Mouse (Mus musculus) kidney, postnatal 36 days (tissue): ENCODE measurements around the gene St14.
"Not testable (repeated sequence)": the region's sequence is repeated elsewhere in the genome, so short reads cannot be mapped to it uniquely, and the experiment has no call there.

Experiments
- DNase-seq, 2 experiments: peaks; one replicate each; pipeline ENCODE4 v3.0.0; 2021 to 2022; ENCODE audit warnings: mixed read lengths in 2 of 2

Gene St14

DNA sequence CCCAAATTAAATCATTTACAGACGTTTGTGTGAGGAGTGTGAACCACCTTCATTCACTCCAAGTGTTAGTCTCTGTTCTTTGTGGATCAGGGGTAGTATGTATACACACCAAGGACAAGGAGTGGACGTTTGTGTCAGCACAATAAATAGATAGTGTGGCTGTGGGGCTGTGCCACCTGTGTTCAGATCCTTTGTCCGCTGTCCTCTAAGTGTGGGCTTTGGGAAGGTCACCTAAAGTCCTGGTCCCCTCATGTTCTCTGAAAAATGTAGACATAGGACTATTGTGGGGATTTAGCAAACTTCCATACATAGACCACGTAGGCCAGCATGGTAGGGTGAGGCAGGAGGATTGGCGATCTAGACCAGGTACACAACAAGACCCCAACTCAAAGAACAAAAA, 46.1 kb downstream of the St14 start:
- no peak for DNase-seq

DNA sequence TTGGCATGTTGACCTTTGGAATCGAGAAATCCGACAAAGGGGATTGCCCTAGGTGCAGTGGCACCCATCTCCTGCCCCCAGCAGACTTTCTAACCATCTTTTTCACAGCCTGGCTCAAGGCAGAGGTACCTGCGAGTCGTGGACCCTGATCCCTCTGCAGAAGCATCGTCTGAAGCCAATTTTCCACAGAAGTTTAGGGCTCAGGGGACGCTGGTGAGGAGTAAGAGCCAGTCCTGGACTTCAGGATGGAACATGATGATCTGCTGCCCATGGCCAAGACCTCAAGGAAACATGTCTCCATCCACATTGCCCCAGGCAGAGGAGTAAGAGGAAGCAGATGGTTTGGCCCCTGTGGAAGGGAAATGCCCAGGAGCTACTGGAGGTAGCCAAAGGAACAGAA, 48.9 kb downstream of the St14 start:
- DNase-seq = no peak

- peak; percentile 65 to 90 for DNase-seq
Observed at GRCm38 (mm10) chr9:31082054-31082666, 49.5 kb downstream of the St14 start.

GRCm38 (mm10) chr9:31080726-31081125, 50.9 kb downstream of the St14 start:
- DNase-seq = no peak

DNA sequence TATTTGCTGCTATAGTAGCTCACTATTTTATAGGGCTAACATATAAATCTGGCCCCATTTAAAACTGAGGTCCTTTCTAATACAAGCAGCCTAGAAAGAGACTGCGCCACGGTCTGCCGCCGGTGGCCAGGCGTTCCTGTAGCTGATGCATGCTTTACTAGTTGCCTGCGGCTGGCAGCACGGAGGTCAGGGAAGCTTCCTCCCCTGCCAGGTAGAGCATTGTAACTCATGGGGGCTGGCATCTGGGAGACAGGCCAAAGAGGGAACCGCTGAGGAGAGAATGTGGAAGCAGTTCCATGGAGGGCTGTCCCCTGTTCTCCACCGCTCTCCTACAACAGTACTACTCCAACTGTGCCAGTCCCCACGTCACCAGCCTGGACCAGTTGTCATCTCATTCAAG, 56.8 kb downstream of the St14 start:
- no peak for DNase-seq

- DNase-seq = no peak
Observed at GRCm38 (mm10) chr9:31073797-31074196, 57.9 kb downstream of the St14 start.

DNA sequence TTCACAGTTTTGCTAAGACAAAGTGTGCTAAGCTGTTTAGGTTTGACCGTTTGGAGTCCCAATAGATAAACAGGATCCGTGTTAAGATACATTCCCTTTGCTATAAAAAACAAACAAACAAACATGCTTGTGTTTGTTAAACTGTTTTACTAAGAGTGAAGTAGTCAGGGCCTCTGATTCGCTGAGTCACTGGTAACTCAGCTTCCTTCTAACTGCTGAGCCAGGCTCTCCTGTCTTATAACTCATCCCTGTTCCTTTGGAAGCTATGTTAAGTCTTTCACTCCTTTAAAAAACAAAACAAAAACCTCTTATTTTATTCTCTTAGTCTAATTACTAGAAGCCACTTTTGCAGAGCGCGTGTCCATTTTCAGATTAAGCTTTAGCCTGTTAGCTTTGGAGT, 59.4 kb downstream of the St14 start:
- DNase-seq = no peak

DNA sequence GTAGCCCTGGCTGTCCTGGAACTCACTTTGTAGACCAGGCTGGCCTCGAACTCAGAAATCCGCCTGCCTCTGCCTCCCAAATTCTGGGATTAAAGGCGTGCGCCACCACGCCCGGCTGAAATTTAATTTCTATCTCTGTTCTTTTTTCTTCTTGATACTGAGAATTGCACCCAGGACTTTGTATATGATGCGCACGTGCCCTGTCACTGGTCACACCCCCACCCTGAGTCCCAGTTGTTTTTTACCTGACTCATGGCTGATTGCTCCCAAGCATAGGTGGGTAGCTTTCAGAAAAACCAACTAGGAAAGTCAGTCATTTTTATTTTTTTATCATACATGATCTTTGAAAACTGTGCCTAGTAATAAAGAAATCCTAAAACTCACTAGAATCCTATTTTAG, 60.9 kb downstream of the St14 start:
- no peak for DNase-seq

DNA sequence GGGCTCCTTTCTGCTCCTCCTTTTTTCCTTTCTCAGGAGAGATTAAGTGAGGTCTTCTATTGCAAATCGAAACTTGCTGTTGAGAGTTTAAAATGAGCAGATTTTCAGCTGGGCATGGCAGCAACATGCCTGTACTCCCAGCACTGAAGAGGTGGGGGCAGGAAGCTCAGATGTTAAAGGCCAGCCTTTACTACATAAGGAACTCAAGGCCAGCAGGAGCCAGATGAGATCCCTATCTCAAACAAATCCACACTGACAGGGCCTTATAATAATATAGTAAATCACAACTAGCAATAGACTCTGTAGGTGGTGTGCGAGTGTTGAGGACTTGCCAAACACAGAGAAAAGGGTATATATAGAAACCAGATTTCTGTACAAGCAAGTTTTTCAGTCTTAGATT, 72.9 kb downstream of the St14 start:
- DNase-seq = no peak

- DNase-seq = not testable (repeated sequence)
Observed at GRCm38 (mm10) chr9:31051509-31051908, 80.1 kb downstream of the St14 start.

DNA sequence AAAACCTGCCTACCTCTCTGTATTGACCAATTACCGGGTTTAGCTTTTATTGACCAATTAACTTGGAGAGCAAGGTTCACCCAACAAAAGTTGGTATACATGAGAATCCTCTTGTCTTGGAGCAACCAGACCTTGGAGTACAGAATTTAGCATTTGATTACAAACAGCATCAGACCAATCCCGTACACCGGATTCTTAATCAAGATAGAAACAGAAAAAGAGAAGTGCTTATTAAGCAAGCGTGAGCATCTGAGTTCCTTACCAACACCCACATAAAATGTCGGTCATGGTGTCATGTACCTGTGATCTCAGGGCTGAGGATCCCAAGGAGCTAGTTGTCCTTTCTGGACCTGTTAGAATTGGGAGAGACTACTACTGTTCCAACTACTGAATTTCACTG, 81.4 kb downstream of the St14 start:
- no peak for DNase-seq
